Mouse (Mus musculus): ENCODE data around the gene Mef2b.

The Mef2b gene

DNA sequence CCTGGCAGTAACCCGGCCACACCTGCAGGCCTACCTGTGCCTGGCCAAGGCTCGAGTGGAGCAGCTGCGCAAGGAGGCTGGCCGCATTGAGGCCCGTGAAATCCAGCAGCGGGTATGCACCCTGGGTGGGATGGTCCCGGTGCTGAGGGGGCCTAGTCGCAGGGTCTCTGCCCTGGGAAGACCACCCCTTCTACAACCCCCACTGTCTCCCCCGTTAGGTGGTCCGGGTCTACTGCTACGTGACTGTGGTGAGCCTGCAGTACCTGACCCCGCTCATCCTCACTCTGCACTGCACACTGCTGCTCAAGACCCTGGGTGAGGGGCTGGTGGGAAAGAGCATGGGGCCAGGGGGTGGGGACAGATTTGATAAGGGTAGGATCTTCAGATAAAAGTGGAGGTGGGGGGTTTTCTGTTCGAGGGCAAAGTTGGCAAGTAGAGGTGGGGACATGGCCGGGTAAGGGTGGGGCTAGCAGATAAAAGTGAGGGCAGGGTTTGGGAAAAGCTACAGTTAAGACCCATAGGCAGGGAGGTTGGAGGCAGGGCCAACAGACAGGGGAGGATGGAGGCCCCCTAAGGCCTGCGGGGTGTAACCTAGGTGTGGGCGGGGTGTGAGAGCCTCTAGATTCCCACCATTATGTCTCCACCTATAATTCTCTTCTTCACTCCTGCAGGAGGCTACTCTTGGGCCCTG lies 41.8 kb downstream of the Mef2b start:
- no peak for DNase-seq

DNA sequence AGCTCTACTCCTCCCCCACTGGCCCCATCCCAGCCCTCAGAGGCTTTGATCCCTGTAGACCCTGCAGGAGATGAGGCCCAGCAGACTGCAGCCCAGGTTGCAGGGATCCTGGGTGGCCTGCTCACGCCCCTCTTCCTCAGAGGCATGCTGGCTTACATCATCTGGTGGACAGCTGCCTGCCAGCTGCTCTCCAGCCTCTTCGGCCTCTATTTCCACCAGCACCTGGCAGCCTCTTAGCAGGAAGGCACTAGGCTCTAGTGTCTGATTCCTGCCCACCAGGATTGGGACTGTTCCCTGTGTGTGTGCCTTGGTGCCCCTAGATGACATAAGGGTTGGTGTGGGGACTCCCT lies 42.4 kb downstream of the Mef2b start:
- DNase-seq = no peak

DNA sequence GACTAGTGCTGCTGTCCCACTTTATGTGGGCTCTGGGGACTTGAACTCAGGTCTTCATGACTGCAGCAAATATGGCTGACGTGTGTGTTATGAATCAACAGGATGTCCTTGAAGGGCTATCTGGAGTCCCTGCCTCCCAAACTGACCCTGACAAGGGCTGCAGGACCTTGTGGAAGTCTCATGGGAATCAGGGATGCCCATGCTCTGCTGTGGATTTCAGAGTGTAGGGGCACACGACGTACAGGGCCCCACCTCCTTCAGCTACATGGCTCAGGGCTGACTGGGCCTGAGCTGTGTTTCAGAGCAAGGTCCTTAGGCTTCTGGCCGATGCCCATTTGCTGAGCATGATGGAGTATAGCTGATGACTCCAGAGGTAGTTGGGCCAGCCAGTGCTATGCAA lies 43.7 kb downstream of the Mef2b start:
- no peak for DNase-seq

DNA sequence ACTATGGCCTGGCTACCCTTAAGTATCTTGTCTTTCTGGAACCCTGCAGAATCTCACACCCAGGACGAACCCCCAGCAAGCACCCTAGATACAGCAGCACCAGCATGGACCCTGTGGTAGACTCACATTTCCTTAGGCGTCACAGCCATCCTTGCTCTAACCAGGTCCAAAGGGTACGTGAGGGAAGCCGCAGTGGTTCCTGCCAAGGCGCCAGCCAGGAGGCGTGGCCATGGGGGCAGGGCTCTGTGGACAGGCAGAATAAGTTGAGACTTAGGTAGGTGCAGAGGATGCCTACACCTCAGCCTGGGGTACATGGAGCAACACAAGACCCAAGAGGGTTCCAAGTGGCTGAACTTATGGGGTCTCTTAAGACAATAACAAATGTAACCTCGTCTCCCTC lies 49.2 kb downstream of the Mef2b start:
- DNase-seq = no peak

DNA sequence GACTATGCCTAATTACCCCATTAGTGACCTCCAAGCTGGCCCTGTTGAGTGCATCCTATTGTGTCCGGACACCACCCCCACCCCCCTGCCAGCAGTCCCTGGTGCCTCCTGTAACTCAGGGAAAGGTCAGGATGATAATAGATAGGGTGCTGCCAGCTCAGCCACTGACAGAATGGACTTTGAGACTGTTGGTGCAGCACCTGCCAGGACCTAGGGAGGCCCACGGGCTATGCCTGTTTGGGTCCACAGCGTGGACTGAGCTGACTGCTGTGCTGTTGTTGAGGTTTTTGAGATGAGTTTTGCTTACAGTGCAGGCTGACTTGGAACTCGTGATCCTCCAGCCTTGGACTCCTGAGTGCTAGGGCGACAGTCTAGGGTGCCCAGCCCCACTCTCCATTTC lies 53.7 kb downstream of the Mef2b start:
- no peak for DNase-seq

DNA sequence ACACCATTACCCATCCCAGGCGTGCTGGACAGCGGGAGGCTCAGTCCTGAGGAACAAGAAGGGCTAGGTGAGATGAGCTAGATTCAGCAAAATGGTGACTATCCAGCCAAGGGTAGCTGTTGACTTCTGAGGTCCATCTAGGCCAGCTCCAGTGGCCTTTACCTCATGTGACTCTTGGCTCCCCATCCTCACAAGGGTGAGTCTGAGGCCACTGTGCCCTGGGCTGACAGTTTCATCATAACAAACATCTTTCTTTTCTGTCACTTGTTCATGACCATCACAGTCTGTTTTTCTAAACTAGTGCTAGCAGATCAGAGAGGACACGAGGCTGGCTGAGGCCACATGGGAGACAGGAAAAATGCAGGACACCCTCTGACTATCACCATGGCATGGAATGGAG lies 54.7 kb downstream of the Mef2b start:
- no peak for DNase-seq

DNA sequence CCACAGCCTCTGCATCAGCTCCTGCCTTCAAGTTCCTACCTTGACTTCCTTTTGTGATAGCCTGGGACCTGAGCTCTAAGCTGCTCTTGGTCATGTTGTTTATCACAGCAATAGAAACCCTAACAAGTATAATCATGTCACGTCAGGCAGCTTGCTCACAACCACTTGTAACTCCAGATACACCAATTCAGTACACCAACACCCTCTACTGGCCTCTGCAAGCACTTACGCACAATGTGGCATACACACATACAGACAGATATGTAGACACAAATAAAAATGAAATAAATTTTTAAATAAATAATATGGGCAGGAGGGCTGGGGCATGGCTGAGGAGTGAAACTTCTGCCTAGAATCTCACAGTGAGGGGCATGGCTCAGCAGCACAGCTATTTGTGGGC lies 56.3 kb downstream of the Mef2b start:
- no peak for DNase-seq

DNA sequence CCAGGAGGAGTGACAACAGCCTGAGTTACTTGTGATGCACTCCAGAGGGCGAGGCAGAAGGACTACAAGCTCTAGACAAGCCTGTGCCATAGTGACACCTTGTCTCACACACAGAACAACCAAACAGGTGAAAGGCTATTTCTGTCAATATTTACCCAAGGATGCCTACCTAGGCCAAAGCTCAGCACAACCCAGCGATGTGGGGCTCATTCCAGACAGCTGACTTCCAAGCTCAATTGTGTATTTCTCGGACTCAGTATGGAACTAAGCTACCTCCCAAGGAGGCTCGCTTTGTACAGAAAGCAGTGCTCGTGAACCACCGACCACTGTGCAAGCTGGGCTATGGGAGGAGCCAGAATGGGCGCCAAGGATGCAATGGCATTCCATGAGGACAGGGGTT lies 58.1 kb downstream of the Mef2b start:
- DNase-seq = peak in 1 of 2 experiments; percentile 36

DNA sequence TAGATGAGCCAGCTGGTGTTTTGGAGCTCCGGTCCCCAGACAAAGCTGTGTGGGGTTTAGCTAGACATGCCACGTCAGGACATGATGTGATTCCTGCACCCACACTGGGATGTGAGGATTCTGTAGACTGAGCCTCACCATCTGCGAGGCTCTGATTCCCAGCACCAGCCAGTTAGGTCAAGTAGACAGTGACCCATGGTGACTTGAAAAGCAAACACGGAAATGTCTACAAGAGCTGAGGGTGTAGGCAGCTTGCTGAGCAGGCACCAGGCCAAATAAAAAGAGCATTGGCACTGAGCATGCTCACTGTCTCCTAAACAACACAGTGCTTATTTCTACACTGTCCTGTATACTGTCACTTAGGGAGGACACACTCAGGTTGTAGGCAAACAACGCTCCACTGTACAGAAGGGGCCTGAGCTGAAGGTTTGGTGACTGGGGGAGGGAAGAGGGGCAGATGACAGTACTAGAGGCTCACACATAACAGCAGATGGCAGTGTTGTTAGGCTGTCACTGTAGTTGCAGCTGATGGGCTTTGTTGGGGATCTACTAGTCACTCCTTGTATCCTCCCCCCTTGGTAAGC lies 60.7 kb downstream of the Mef2b start:
- peak; percentile 63 to 76 for DNase-seq

DNA sequence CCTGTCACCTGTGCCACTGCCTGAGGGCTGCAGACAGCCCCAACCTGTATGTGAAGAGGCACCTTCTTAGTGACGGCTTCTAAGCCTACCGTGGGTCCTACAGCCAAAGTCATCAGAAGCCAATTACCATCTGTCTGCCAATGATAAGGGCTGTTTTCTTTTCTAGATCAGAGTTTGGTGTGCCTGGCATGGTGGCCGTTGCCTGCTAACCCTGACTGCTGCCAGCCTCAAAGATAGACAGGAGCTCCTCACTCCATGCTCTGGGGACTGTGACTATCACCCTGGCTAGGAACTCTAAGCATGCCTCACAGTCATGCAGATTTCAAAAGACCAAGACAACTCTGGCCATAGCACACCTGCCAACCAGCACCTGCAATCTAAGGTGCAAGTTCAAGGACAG lies 61.9 kb downstream of the Mef2b start:
- DNase-seq = no peak

DNA sequence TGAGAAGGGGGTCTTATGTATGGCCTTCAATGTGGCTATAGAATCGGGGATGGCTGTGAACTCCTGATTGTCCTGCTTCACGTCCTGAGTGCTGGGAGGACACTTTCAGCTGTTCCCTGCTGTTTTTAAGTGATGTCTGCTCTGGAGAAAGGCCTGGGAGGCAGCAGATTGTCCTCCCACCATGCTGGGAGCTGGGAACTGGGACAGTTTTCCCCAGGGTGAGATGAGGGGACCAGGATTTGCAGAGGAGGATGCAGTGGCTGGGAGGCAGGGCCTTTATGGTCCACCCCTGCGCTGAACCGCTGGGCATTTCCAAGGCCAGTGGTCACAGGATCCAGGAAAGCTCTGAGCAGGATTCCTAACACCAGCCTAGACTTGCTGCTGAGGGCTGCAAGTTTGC lies 63.6 kb downstream of the Mef2b start:
- no peak for DNase-seq

DNA sequence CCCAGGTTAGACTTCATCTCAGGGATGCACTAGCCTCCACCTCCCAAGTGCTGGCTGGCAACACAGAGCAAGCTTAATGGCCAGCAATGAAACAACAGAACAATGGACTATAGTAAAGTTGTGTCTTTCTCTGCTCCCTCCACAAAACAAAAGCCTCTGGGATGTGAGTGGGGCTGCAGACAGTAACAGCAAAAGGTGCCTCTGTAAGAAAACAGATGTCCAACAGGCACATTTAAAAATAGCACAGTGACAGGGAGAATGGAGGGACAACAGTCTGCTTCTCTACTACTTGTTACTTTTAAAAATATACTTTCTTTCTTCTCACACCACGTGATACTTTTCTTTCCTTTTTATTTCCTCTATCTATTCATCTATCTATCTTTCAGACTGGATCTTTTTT lies 65.2 kb downstream of the Mef2b start:
- DNase-seq = no peak

DNA sequence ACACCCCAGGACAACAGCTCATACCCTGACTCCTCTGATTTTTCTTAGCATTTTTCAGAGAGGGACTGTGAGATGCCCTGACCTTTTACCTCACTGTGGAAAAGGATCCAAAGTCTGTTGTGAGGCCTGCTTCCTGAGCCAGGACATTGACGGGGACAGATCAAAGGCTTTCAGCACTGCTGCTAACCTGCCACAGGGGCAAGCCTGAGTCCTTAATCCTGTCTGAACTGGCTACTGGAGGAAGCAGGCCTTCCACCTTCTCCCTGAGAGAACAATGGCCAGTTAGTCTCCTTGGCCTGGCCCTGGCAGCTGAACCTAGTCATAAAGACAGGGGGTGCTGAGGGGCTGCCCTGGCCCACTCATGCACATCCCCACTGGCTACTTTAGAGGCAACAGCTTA lies 68.6 kb downstream of the Mef2b start:
- no peak for DNase-seq

DNA sequence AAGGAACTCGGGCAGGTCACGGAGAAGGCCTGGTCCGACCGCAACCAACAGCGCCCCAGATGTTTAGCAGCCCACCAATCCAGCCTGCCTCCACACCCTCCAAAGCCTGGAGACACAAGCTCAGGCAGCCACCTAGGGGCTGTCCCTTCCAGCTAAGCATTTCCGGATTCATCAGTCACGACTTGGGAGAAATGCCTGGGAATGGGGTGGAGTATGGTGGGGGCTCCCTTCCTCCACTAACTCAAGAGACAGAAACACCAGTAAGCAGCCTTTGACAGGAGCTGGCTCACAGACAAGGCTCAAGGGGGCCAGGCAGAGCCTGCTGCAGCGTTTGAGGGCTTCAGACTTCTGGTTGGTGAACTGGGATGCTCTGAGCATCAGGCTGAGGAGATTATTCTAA lies 71.0 kb downstream of the Mef2b start:
- no peak for DNase-seq

DNA sequence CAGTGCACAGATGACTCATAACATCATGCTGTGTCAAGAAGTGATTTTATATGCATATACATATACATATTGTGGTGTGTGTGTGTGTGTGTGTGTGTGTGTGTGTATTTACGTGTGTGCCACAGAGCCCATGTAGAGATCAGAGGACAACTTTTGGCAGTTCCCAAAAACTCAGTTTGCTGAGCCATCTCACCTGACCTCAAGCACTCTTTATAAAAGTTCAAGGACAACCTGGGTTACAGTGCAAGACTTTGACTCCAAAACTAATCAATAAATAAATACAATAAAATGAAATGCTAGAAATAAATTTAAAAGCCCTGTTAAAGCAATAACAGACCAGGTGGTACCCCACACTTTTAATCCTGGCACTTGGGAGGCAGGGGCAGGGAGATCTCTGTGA lies 71.8 kb downstream of the Mef2b start:
- DNase-seq = no peak

DNA sequence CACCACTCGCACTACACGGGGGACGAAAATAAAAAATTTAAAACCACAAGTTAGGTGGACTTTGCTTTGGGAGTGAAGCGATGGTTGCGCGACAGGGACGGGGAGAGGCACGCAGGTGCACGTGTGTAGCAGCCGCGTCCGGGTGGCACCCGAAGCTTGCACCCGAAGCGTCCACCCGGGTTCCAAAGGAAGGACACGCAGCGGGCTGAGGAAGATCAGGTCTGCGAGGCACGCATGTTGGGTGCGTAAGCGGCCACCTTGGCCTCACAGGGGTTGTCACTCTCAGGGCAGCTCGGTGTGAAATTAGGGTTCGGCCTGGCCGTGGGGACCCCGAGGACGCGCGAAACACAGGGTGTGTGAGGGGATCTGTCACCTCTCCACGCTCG lies 72.2 kb downstream of the Mef2b start:
- DNase-seq = no peak

DNA sequence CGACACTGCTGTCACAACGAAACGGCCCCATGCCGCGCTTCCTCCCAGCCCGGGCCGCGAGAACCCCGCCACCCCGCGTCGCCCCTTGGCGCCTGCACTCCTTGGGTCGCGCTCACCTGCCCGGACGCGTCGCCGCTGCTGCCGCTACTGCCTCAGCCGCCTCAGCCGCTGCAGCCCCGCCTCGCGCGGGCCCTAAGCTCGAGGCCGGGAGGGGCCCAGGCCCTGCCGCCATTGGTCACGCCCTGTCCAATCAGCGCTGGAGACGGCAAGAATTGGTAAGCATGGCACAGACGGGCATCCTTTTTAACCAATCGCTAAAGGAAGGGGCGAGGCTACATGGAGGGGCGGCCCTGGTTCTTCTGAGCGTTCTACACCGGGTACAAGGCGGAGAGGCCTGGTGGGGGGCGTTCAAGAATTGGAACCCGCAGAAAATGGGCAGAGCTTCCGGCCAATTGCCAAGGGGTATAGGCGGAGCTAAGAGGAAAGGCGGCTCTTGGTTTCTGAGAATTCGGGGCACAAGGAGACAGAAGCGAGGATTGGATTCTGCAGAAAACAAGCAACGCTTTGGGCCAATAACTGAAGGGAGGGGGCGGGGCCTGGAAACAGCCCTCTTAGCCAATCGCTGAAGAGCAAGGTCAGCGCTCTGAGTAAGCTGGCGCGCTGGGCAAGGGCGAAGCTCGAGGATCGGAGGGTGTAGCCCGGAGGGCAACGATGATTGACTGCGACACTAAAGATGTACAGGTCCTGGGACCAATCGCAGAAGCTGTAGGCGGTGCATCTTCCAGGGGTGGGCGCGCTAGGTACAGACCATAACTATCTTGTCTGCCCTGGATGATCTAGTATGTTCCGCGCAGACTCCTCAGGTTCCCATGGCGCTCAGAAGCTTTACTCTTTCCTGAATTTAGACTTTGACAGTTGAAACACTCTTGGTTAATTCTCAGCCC lies 72.9 kb downstream of the Mef2b start, which contains the start of gene Slc25a42:
Gene Slc25a42, minus strand, starts transcription at position 194 of the 944 bp plus-strand sequence.
- peak; percentile 99 to 100 for DNase-seq

DNA sequence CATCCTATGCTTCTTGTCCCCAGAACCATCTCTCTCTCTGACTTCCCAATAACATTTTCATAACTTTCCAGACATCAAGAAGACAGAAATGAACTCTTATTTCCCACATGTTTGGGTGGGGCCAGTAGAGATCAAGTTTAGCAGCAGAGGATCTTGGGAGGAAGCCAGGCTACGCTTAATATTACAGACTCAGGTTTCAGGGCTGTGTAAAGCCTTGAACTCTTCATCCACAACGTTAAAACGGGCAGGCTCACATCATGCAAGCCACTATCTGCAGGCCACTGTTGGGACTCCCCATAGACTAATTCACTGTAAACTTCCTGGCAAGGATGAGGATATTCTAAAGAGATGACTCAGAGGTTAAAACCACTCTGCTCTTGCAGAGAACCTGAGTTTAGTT lies 74.9 kb downstream of the Mef2b start:
- no peak for DNase-seq

DNA sequence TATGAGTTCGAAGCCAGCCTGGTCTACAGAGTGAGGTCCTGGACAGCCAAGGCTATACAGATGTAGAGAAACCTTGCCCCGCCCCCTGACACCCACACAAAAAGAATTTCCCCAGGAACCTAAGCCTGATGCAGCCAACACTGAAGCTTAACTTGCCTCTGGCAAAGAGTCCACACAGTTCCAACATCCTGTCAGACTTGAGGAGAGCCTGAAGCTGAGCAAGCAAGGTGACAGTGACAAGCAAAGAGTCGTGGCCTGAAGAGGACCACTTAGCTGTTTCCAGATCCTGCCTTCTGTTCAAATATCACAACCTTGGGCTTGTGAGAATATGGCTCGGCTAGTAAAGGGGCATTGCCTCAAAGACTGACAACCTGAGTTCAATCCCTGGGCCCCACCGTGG lies 75.6 kb downstream of the Mef2b start:
- no peak for DNase-seq

DNA sequence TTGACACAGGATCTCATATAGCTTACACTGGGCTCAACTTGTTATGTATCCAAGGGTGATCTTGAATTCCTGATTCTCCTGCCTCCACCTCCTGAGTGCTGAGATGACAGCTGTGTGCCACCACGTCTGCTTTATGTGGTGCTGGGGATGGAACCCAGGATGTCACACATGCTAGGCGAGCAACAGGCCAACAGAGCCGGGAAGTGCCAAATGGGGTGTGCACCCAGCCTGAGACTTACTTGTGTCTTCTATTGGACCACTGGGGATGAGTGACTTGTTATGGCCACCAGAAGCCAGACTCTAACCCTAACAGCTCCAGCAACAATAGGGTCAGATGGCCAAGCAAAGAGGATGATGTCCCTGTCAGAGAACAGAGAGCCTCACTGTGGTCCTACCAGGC lies 76.7 kb downstream of the Mef2b start:
- peak in 1 of 2 experiments; percentile 32 for DNase-seq

DNA sequence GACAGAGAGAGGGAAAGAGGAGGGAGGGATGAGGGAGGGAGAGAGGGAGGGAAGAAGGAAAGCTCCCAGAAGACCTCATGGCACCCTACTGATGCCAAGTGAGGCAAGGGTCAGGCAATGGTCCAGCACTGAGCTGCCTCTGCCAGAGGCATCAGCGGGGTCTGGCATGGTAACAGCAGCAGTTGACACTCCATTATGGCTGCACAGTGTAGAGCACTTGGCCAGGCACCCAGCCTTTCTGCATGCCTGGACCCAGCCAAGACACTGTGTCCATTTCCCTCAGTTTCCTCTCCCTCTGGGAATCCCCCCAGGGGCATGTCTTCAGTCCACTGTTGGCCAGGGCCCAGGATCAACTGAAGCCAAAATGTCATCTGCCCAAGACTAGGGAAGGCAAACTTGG lies 77.1 kb downstream of the Mef2b start:
- DNase-seq = peak; percentile 88 to 94

Measured in cerebellum, postnatal 10 days (tissue).